Mouse (Mus musculus) heart, postnatal 4 days (tissue): ENCODE data around the gene Hist1h2ba. TPM values are rescaled to one million over a fixed set of nuclear protein-coding genes. Genes with fewer than 3 reads are reported as not detected.

Experiments used
- DNase-seq: peaks from one replicate; pipeline ENCODE4 v3.0.0; 2021
- microRNA-seq, 2 experiments: library from miRNA; unstranded; fragments of <30 nt; microRNA quantifications; one replicate each; pipeline ENCODE4 v1.2.0; 2021 to 2022
- total RNA-seq, 2 experiments: library from RNA; stranded (reverse); gene quantifications; 2 replicates each; pipeline ENCODE4 v1.2.3; 2021

Gene Hist1h2ba
- total RNA-seq, 2 experiments from 2014 or later: not detected

GRCm38 (mm10) chr13:23898242-23898641 is 35.7 kb downstream of the Hist1h2ba start:
- no peak for DNase-seq

GRCm38 (mm10) chr13:23893269-23893593 is 40.7 kb downstream of the Hist1h2ba start:
- DNase-seq: no peak

- DNase-seq: no peak
These were observed 41.2 kb downstream of the Hist1h2ba start for GRCm38 (mm10) chr13:23892592-23893268.

- DNase-seq: no peak
These were observed 44.8 kb downstream of the Hist1h2ba start for GRCm38 (mm10) chr13:23889011-23889605.

GRCm38 (mm10) chr13:23887026-23887725 is 46.8 kb downstream of the Hist1h2ba start:
- DNase-seq: no peak

GRCm38 (mm10) chr13:23885540-23885939 is 48.4 kb downstream of the Hist1h2ba start:
- DNase-seq: peak; percentile 23

Small RNA genes within 50 kb of the gene (microRNA-seq; reads per million reads assigned to microRNA genes)
- gene Gm44344: 0 reads per million in 2 experiments

Other genes with a start within 250 kb of the Hist1h2ba start
- 10 to 100 TPM; 44.8 to 56.0 TPM for gene Hist1h2bc, start 250.0 kb downstream of the Hist1h2ba start, total RNA-seq
- 1 to 10 TPM; 1.6 to 1.8 TPM for gene Hist1h1t, start 238.3 kb downstream of the Hist1h2ba start, total RNA-seq
- 100 to 1,000 TPM; 167 to 175 TPM for gene Hist1h4c, start 235.7 kb downstream of the Hist1h2ba start, total RNA-seq
- gene Hfe, start 223.3 kb downstream of the Hist1h2ba start, total RNA-seq: 10 to 100 TPM; 19.7 to 21.0 TPM
- gene Hist1h1c, start 195.3 kb downstream of the Hist1h2ba start, total RNA-seq: 100 to 1,000 TPM; 472 to 511 TPM
- gene Hist1h3c, start 188.6 kb downstream of the Hist1h2ba start, total RNA-seq: 100 to 1,000 TPM; 252 to 264 TPM
- 100 to 1,000 TPM; 281 to 294 TPM for gene Hist1h2bb, start 187.4 kb downstream of the Hist1h2ba start, total RNA-seq
- 100 to 1,000 TPM; 424 to 425 TPM for gene Hist1h2ab, start 183.0 kb downstream of the Hist1h2ba start, total RNA-seq
- gene Hist1h3b, start 181.9 kb downstream of the Hist1h2ba start, total RNA-seq: 100 to 1,000 TPM; 568 to 625 TPM
- gene Hist1h4b, start 177.1 kb downstream of the Hist1h2ba start, total RNA-seq: 100 to 1,000 TPM; 312 to 320 TPM
- gene Hist1h4a, start 172.9 kb downstream of the Hist1h2ba start, total RNA-seq: 100 to 1,000 TPM; 433 to 442 TPM
- 100 to 1,000 TPM; 440 to 473 TPM for gene Hist1h3a, start 171.8 kb downstream of the Hist1h2ba start, total RNA-seq
- 100 to 1,000 TPM; 219 to 236 TPM for gene Hist1h1a, start 170.5 kb downstream of the Hist1h2ba start, total RNA-seq
- not detected for gene Trim38, start 164.2 kb downstream of the Hist1h2ba start, total RNA-seq
- gene Slc17a2, start 127.2 kb downstream of the Hist1h2ba start, total RNA-seq: not detected
- gene Slc17a3, start 94.7 kb downstream of the Hist1h2ba start, total RNA-seq: not detected
- not detected for gene Slc17a1, start 66.4 kb downstream of the Hist1h2ba start, total RNA-seq
- gene Slc17a4, start 19.1 kb downstream of the Hist1h2ba start, total RNA-seq: not detected
- not detected for gene Hist1h2aa, start 306 bp upstream of the Hist1h2ba start, total RNA-seq
- not detected for gene Scgn, start 57.1 kb upstream of the Hist1h2ba start, total RNA-seq